Mouse (Mus musculus) heart, postnatal 14 days (tissue): ENCODE measurements around the gene Gm5592. TPM values are rescaled to one million over a fixed set of nuclear protein-coding genes. Genes with fewer than 3 reads are reported as not detected.
"Not testable (repeated sequence)": the region's sequence is repeated elsewhere in the genome, so short reads cannot be mapped to it uniquely, and the experiment has no call there.

ENCODE experiments used
- DNase-seq, 2 experiments: peaks; one replicate each; pipeline ENCODE4 v3.0.0; 2021 to 2022
- intact Hi-C: fragments of 180-260 bp; cut with DNase I; formaldehyde crosslinking; loops from one replicate; pipeline ENCODE4 v1.15.1; 2025
- long read RNA-seq, 2 experiments: library from polyadenylated mRNA; stranded (forward); transcript quantifications; one replicate each; pipeline ENCODE4 v2.0.0; 2021
- total RNA-seq, 2 experiments: library from RNA; stranded (reverse); gene quantifications; 2 replicates each; pipeline ENCODE4 v1.2.3; 2021

Gene Gm5592
- total RNA-seq = not detected
- long read RNA-seq, experiment 1 = 0 reads
- long read RNA-seq, experiment 2 = 0 reads

GRCm38 (mm10) chr7:41153541-41153940 lies at the start of gene Gm5592:
Gm5592 (plus strand) TSS chr7:41153841.
- intact Hi-C loops, DNase-seq: not testable (repeated sequence)

GRCm38 (mm10) chr7:41155806-41156205 lies 2.2 kb downstream of the Gm5592 start:
- DNase-seq, intact Hi-C loops: not testable (repeated sequence)

GRCm38 (mm10) chr7:41157879-41158278 lies 4.2 kb downstream of the Gm5592 start:
- DNase-seq, intact Hi-C loops: not testable (repeated sequence)

GRCm38 (mm10) chr7:41158562-41158961 lies 4.9 kb downstream of the Gm5592 start:
- intact Hi-C loops, DNase-seq: not testable (repeated sequence)

- intact Hi-C loops = loop anchor here (10.0 kb wide), 2 partner anchors 99 to 121 kb away; no protein-coding TSS in a partner anchor
- no peak for DNase-seq
Observed at GRCm38 (mm10) chr7:41193671-41194070, 40.0 kb downstream of the Gm5592 start.

Other genes with a start within 250 kb of the Gm5592 start
- not detected for gene 4930433I11Rik, start 166.3 kb upstream of the Gm5592 start, total RNA-seq
- gene Gm4884, start 121.1 kb upstream of the Gm5592 start, total RNA-seq = not detected
- gene AI987944, start 239.5 kb downstream of the Gm5592 start, total RNA-seq = 10 to 100 TPM in 1 of 2 experiments, 1 to 10 TPM in 1; 9.9 to 10.9 TPM